Mouse (Mus musculus) erythroblast, embryonic 14.5 days (primary cell): ENCODE results near the gene Lgals3bp.

ENCODE experiments used
- GATA1 ChIP-seq: IDR thresholded peaks from 2 replicates; pipeline ENCODE4 v1.6.1; 2012; ENCODE audit warnings: low read length, inconsistent platforms, mixed read lengths
- TAL1 ChIP-seq: IDR thresholded peaks from 3 replicates; pipeline ENCODE4 v1.6.1; 2012; ENCODE audit warnings: low read length, inconsistent platforms, mixed read lengths

GRCm38 (mm10) chr11:118368330-118368729 lies 33.6 kb downstream of the Lgals3bp start:
- no peak for TF ChIP-seq GATA1
- no peak for TF ChIP-seq TAL1
